Mouse (Mus musculus): Measurements from ENCODE around the gene Ltbp1. TPM values are rescaled to one million over a fixed set of nuclear protein-coding genes. Genes with fewer than 3 reads are reported as not detected.
A peak's percentile ranks its signal among the peaks of the same experiment; 100 is the strongest.

Ltbp1 gene
- polyA plus RNA-seq, 1 experiment from 2014 or later = 1.6 TPM

GRCm38 (mm10) chr17:75088232-75088631, 82.9 kb downstream of the Ltbp1 start:
- Histone ChIP-seq H3K4me2 (ENCODE audit: low read length) (no peak overlapping the region), H3K27ac (ENCODE audit: low read depth, low read length) (no peak overlapping the region), H3K9me3 (ENCODE audit: control insufficient read depth, low read length) (no peaks in the 10 kb centered on the region), H3K9ac (ENCODE audit: low read depth, low read length) (no peak overlapping the region), H3K27me3 (replicated peaks; ENCODE audit: control insufficient read depth, insufficient read depth, low read length) (no peaks in the 10 kb centered on the region; the same call in 1 of the 2 replicates), H3K4me3 (ENCODE audit: low read length) (no peak overlapping the region), H3K4me1 (ENCODE audit: control insufficient read depth, insufficient read depth, low read depth, low read length) (no peaks in the 10 kb centered on the region; the same call in 1 of the 2 replicates), H3K36me3 (ENCODE audit: control insufficient read depth, insufficient read depth, low read length) (no peaks in the 10 kb centered on the region)
- 60% methylated on average over 4 of the region's 4 CpGs for WGBS
- ATAC-seq = no peak

DNA sequence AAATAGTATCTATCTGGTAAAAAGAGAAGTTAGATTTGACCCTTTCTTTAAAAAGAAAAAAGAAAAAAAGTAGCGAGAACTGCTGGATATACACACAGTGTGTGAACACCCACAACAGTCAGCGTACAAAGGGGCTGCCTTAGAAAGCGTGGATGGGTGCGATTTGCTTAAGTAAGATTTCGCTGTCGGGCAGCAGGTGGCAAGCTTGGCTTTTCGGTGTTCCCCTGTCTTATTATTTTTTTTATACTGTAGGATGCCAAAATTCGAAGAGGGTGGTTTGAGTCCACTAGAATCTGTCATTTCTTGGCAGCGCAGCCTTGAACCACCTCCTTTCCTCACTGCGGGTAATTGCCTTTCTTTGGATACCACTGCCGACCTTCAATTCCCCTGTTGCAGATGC, 83.4 kb downstream of the Ltbp1 start:
- H3K9me3 ChIP-seq (ENCODE audit: control insufficient read depth, low read length) = no peaks in the 10 kb centered on the region
- no peak overlapping the region for H3K4me2 ChIP-seq (ENCODE audit: low read length)
- no peak overlapping the region for H3K27ac ChIP-seq (ENCODE audit: low read depth, low read length)
- no peaks in the 10 kb centered on the region for H3K36me3 ChIP-seq (ENCODE audit: control insufficient read depth, insufficient read depth, low read length)
- H3K9ac ChIP-seq (ENCODE audit: low read depth, low read length) = no peak overlapping the region
- no peaks in the 10 kb centered on the region; the same call in 1 of the 2 replicates for H3K4me1 ChIP-seq (ENCODE audit: control insufficient read depth, insufficient read depth, low read depth, low read length)
- H3K27me3 ChIP-seq (replicated peaks; ENCODE audit: control insufficient read depth, insufficient read depth, low read length) = no peaks in the 10 kb centered on the region; the same call in 1 of the 2 replicates
- ATAC-seq = peak; percentile 81
- WGBS = 68% methylated on average over 11 of the region's 11 CpGs
- H3K4me3 ChIP-seq (ENCODE audit: low read length) = no peak overlapping the region

GRCm38 (mm10) chr17:75090556-75090955, 85.2 kb downstream of the Ltbp1 start:
- ATAC-seq = no peak
- H3K4me2 ChIP-seq (ENCODE audit: low read length) = no peak overlapping the region
- H3K4me3 ChIP-seq (ENCODE audit: low read length) = no peak overlapping the region
- H3K27ac ChIP-seq (ENCODE audit: low read depth, low read length) = no peak overlapping the region
- no peaks in the 10 kb centered on the region for H3K36me3 ChIP-seq (ENCODE audit: control insufficient read depth, insufficient read depth, low read length)
- H3K4me1 ChIP-seq (ENCODE audit: control insufficient read depth, insufficient read depth, low read depth, low read length) = no peaks in the 10 kb centered on the region; the same call in 1 of the 2 replicates
- no peaks in the 10 kb centered on the region for H3K9me3 ChIP-seq (ENCODE audit: control insufficient read depth, low read length)
- 79% methylated on average over 6 of the region's 6 CpGs for WGBS
- H3K27me3 ChIP-seq (replicated peaks; ENCODE audit: control insufficient read depth, insufficient read depth, low read length) = no peaks in the 10 kb centered on the region; the same call in 1 of the 2 replicates
- no peak overlapping the region for H3K9ac ChIP-seq (ENCODE audit: low read depth, low read length)

DNA sequence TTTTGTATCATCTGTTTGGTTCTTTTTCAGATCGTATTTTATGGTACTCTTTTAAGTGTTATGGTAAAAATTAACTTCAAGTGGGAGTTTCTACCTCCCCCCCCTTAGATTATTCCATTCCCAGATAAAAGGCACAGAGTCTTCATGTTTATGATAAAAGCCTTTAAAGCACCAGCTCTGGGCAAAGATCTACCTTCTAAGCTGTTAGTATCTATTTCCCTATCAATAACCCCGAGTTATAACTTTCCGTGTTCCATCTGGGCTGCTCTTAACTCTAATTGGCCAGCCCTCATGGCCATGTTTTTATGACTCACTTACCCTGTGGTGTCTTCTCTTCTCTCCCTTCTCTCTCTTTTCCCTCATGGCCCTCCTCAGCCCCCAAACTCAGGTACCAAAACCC, 88.2 kb downstream of the Ltbp1 start:
- no peak overlapping the region for H3K4me3 ChIP-seq (ENCODE audit: low read length)
- no peaks in the 10 kb centered on the region for H3K9me3 ChIP-seq (ENCODE audit: control insufficient read depth, low read length)
- H3K36me3 ChIP-seq (ENCODE audit: control insufficient read depth, insufficient read depth, low read length) = no peaks in the 10 kb centered on the region
- no peaks in the 10 kb centered on the region for H3K4me1 ChIP-seq (ENCODE audit: control insufficient read depth, insufficient read depth, low read depth, low read length)
- H3K4me2 ChIP-seq (ENCODE audit: low read length) = no peak overlapping the region
- WGBS = 92% methylated on average over 3 of the region's 3 CpGs
- no peak overlapping the region for H3K9ac ChIP-seq (ENCODE audit: low read depth, low read length)
- no peaks in the 10 kb centered on the region; the same call in 1 of the 2 replicates for H3K27me3 ChIP-seq (replicated peaks; ENCODE audit: control insufficient read depth, insufficient read depth, low read length)
- H3K27ac ChIP-seq (ENCODE audit: low read depth, low read length) = no peak overlapping the region
- no peak for ATAC-seq

DNA sequence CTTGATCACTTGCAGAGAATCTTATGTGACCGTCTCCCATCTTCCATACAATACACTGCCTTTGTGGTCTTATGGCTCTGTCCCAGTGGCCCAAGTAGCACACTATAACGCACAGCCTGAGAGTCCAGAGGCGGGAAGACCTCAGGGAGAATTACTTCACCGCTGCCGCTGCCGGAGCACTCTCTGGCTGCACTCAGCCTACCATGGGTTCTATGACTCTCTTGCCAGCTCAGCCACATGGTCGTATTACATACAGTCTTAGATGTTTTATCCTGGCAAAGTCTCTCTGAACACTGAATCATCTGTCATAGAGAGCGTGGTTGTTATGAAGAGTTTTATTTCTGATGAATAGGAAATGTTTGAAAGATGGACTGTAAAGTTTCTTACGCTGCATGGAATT, 89.2 kb downstream of the Ltbp1 start:
- no peak overlapping the region for H3K27ac ChIP-seq (ENCODE audit: low read depth, low read length)
- H3K9me3 ChIP-seq (ENCODE audit: control insufficient read depth, low read length) = no peaks in the 10 kb centered on the region
- no peak for ATAC-seq
- H3K4me1 ChIP-seq (ENCODE audit: control insufficient read depth, insufficient read depth, low read depth, low read length) = no peaks in the 10 kb centered on the region
- H3K27me3 ChIP-seq (replicated peaks; ENCODE audit: control insufficient read depth, insufficient read depth, low read length) = no peaks in the 10 kb centered on the region; the same call in 1 of the 2 replicates
- no peak overlapping the region for H3K4me2 ChIP-seq (ENCODE audit: low read length)
- no peak overlapping the region for H3K4me3 ChIP-seq (ENCODE audit: low read length)
- H3K9ac ChIP-seq (ENCODE audit: low read depth, low read length) = no peak overlapping the region
- no peaks in the 10 kb centered on the region for H3K36me3 ChIP-seq (ENCODE audit: control insufficient read depth, insufficient read depth, low read length)
- WGBS = 94% methylated on average over 9 of the region's 9 CpGs

DNA sequence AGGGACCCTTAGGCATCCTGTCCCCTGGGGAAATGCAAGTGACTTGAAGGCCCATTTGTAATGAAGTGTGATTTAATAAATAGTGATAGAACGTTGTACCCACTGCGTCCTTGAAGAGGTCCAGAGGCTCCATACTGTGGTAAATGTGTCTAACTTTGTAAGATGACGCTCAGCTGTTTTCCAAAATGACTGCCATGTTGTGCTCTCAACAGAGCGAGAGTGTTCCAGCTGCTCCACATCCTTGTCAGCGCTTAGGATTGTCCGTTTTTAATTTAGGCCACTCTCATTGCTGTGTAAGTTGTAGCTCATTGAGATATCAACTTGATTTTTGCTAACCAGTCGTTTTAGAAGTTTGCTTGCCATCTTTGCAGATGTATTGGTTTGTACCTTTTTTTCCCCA, 91.4 kb downstream of the Ltbp1 start:
- Histone ChIP-seq H3K4me3 (ENCODE audit: low read length) (no peak overlapping the region), H3K9me3 (ENCODE audit: control insufficient read depth, low read length) (no peaks in the 10 kb centered on the region), H3K36me3 (ENCODE audit: control insufficient read depth, insufficient read depth, low read length) (no peaks in the 10 kb centered on the region), H3K9ac (ENCODE audit: low read depth, low read length) (no peak overlapping the region), H3K27me3 (replicated peaks; ENCODE audit: control insufficient read depth, insufficient read depth, low read length) (no peaks in the 10 kb centered on the region; the same call in 1 of the 2 replicates), H3K27ac (ENCODE audit: low read depth, low read length) (no peak overlapping the region), H3K4me1 (ENCODE audit: control insufficient read depth, insufficient read depth, low read depth, low read length) (no peaks in the 10 kb centered on the region), H3K4me2 (ENCODE audit: low read length) (no peak overlapping the region)
- no peak for ATAC-seq
- WGBS = 56% methylated on average over 7 of the region's 7 CpGs

DNA sequence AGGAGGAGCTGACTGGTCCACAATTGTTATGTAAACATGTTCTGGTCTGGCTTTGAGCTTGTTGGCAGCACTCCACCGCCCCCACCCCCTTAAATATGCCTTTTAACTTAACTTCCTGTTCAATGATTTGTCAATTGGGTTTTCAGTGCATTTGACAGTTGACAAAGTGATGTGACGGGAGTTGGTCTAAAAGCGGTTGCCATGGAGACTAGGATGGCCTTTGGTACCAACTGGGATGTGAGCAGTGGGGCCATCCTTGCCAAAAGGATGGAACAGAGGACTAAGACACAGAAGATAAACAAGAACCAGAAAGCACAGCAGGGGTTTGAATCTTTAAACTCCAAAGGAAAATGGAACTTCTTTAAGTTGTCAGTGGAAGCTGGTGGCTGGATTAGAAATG, 92.0 kb downstream of the Ltbp1 start:
- H3K4me3 ChIP-seq (ENCODE audit: low read length) = no peak overlapping the region
- no peaks in the 10 kb centered on the region; the same call in 1 of the 2 replicates for H3K27me3 ChIP-seq (replicated peaks; ENCODE audit: control insufficient read depth, insufficient read depth, low read length)
- H3K4me2 ChIP-seq (ENCODE audit: low read length) = no peak overlapping the region
- no peaks in the 10 kb centered on the region for H3K9me3 ChIP-seq (ENCODE audit: control insufficient read depth, low read length)
- H3K27ac ChIP-seq (ENCODE audit: low read depth, low read length) = no peak overlapping the region
- no peak for ATAC-seq
- H3K9ac ChIP-seq (ENCODE audit: low read depth, low read length) = no peak overlapping the region
- no peaks in the 10 kb centered on the region for H3K4me1 ChIP-seq (ENCODE audit: control insufficient read depth, insufficient read depth, low read depth, low read length)
- H3K36me3 ChIP-seq (ENCODE audit: control insufficient read depth, insufficient read depth, low read length) = no peaks in the 10 kb centered on the region
- 29% methylated on average over 3 of the region's 3 CpGs for WGBS

GRCm38 (mm10) chr17:75101215-75101614, 95.8 kb downstream of the Ltbp1 start:
- no peak overlapping the region for H3K27ac ChIP-seq (ENCODE audit: low read depth, low read length)
- H3K9me3 ChIP-seq (ENCODE audit: control insufficient read depth, low read length) = no peaks in the 10 kb centered on the region
- 57% methylated on average over 4 of the region's 4 CpGs for WGBS

GRCm38 (mm10) chr17:75101994-75102393, 96.6 kb downstream of the Ltbp1 start:
- Histone ChIP-seq H3K9ac (ENCODE audit: low read depth, low read length) (no peak overlapping the region), H3K4me3 (ENCODE audit: low read length) (no peak overlapping the region), H3K4me2 (ENCODE audit: low read length) (no peak overlapping the region), H3K9me3 (ENCODE audit: control insufficient read depth, low read length) (no peaks in the 10 kb centered on the region), H3K27me3 (replicated peaks; ENCODE audit: control insufficient read depth, insufficient read depth, low read length) (no peaks in the 10 kb centered on the region), H3K4me1 (ENCODE audit: control insufficient read depth, insufficient read depth, low read depth, low read length) (no peaks in the 10 kb centered on the region), H3K36me3 (ENCODE audit: control insufficient read depth, insufficient read depth, low read length) (no peaks in the 10 kb centered on the region), H3K27ac (ENCODE audit: low read depth, low read length) (no peak overlapping the region)
- ATAC-seq = no peak
- WGBS = 88% methylated on average over 8 of the region's 8 CpGs

More at GRCm38 (mm10) chr17:75101215-75101614, 95.8 kb downstream of the Ltbp1 start:
- ATAC-seq = no peak
- Histone ChIP-seq H3K4me1 (ENCODE audit: control insufficient read depth, insufficient read depth, low read depth, low read length) (no peaks in the 10 kb centered on the region), H3K4me3 (ENCODE audit: low read length) (no peak overlapping the region), H3K9ac (ENCODE audit: low read depth, low read length) (no peak overlapping the region), H3K36me3 (ENCODE audit: control insufficient read depth, insufficient read depth, low read length) (no peaks in the 10 kb centered on the region), H3K27me3 (replicated peaks; ENCODE audit: control insufficient read depth, insufficient read depth, low read length) (no peaks in the 10 kb centered on the region), H3K4me2 (ENCODE audit: low read length) (no peak overlapping the region)

DNA sequence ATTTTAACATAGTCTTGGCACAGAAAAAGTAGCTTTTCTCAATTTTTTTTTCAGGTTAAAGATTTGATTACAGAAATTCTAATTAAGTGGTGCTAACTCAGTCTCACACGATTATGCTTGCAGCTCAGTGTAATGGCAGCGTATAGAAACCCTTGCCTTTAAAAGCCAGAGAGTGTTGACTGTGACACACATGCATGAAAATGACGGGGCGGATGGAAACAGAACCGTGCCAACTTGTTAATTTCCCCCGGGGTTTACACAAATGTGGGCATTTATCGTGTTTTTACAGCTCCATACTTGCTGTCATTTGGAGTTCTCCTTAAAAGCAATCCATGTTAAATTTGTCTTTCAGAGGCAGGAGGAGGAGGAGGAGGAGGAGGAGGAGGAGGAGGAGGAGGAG, 102.0 kb downstream of the Ltbp1 start:
- no peak overlapping the region for H3K27ac ChIP-seq (ENCODE audit: low read depth, low read length)
- peak; percentile 71 for ATAC-seq
- H3K9me3 ChIP-seq (ENCODE audit: control insufficient read depth, low read length) = no peaks in the 10 kb centered on the region
- no peaks in the 10 kb centered on the region for H3K4me1 ChIP-seq (ENCODE audit: control insufficient read depth, insufficient read depth, low read depth, low read length)
- peak overlapping the region; percentile 15; the same call in 1 of the 2 replicates for H3K4me2 ChIP-seq (ENCODE audit: low read length)
- WGBS = 29% methylated on average over 7 of the region's 7 CpGs
- no peaks in the 10 kb centered on the region for H3K36me3 ChIP-seq (ENCODE audit: control insufficient read depth, insufficient read depth, low read length)
- H3K9ac ChIP-seq (ENCODE audit: low read depth, low read length) = no peak overlapping the region
- H3K27me3 ChIP-seq (replicated peaks; ENCODE audit: control insufficient read depth, insufficient read depth, low read length) = no peaks in the 10 kb centered on the region
- H3K4me3 ChIP-seq (ENCODE audit: low read length) = no peak overlapping the region

Measured in hindbrain, embryonic 16.5 days (tissue).